Mouse (Mus musculus) brain, embryonic 14.5 days (tissue): ENCODE data around the gene Car12.

Experiments
- CTCF ChIP-seq: fragments of 200-500 bp; IDR thresholded peaks from 2 replicates; pipeline ENCODE4 v1.5.1; 2012; ENCODE audit warnings: inconsistent platforms, mild to moderate bottlenecking, moderate library complexity, borderline replicate concordance; ENCODE audit not compliant: insufficient read depth, insufficient read length; ENCODE audit errors: extremely low read depth
- POLR2A ChIP-seq: fragments of 200-500 bp; IDR thresholded peaks from 2 replicates; pipeline ENCODE4 v1.6.1; 2012; ENCODE audit warnings: mild to moderate bottlenecking, inconsistent platforms, borderline replicate concordance; ENCODE audit not compliant: poor library complexity, insufficient read depth, insufficient read length, severe bottlenecking; ENCODE audit errors: extremely low read depth

DNA sequence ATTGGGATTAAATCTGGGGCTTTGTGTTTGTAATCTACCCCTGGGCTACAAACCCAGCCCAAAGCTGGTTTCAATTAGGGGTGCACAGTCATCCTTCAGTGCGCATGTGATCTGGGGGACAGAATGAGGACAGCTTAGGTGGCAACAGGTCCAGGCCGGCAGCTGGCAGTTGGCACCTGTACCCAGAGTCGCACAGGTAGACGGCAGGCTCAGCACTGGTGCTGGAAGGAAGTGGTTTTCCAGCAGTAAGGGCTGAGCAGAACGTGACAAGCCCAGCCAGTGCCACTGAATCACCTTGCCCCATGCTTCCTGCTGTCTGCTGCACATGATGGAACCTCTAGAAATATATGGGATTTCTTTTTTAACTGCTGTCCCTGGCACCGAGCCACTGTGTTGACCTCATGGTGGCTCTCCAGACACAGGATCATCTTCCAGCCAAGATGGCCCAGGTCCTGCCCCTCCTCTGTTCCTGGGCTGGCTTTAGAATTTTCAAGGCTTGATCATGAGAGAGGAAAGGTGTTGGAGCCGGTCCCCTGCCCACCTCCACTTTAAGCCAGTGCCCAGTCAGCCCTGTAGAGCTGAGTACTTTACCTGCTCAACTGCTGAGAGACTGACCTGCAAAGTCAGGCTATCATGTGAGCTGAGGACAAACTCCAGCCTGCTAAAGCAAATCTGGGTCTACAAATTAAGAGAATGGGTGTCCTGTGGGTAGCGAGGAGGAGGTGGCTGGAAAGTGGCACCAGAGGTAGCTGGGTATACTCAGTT lies 7.4 kb downstream of the Car12 start:
- TF ChIP-seq CTCF, result no peak
- TF ChIP-seq POLR2A, result no peak
